Mouse (Mus musculus) adrenal gland, postnatal 10 days (tissue): Measurements from ENCODE around the gene Klf14. TPM values are rescaled to one million over a fixed set of nuclear protein-coding genes. Genes with fewer than 3 reads are reported as not detected.

Source experiments
- DNase-seq: peaks from one replicate; pipeline ENCODE4 v3.0.0; 2021; ENCODE audit warnings: mixed read lengths
- long read RNA-seq, 2 experiments: library from polyadenylated mRNA; stranded (forward); transcript quantifications; one replicate each; pipeline ENCODE4 v2.0.0; 2021
- total RNA-seq, 2 experiments: library from RNA; stranded (reverse); gene quantifications; 2 replicates each; pipeline ENCODE4 v1.2.3; 2021

The Klf14 gene
- total RNA-seq: under 1 TPM; 0.42 to 0.57 TPM
- long read RNA-seq, experiment 1: 0 reads
- long read RNA-seq, experiment 2: 0 reads

DNA sequence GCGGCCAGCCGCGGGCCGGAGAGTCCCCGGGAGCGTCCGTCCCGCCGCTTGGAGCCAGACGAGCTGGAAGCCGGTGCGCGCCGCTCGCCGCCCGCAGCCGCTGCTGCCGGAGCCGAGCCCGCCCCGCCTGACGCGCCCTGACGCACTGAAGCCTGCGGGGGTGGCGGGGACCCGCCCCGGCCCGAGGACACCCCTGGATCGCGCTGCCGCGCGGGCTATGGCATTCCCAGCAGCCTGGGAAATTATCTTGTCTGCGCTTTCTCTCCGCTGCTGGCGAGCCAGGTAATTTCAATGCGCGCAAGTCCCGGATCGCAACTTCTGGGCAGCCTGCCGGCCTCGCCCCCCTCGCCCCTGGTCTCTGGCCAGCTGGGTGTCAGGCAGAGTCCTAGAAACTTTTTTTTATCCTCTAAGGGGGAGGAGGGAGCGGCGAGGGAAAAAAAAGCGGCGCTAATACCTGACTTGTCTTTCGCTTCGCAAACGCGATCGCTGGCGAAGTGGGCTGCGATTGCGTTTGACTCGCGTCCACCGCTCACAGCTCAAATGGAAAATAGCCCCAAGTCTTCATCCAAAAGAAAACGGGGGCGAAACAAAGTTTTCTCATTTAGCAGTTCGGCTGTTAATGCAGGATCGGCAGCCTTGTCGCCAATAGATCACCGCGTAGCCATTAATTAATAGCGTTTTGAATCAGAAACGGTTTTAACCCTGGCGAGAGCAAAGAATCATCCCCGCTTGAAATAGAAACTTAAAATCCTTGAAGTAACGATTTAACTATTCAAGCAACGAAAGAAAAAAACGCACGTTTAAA, at the start of gene Klf14:
Klf14 (minus strand) TSS at position 343 of the 805 bp plus-strand sequence.
- peak; percentile 68 for DNase-seq

GRCm38 (mm10) chr6:31006111-31006600, 47.3 kb upstream of the Klf14 start:
- DNase-seq: no peak

DNA sequence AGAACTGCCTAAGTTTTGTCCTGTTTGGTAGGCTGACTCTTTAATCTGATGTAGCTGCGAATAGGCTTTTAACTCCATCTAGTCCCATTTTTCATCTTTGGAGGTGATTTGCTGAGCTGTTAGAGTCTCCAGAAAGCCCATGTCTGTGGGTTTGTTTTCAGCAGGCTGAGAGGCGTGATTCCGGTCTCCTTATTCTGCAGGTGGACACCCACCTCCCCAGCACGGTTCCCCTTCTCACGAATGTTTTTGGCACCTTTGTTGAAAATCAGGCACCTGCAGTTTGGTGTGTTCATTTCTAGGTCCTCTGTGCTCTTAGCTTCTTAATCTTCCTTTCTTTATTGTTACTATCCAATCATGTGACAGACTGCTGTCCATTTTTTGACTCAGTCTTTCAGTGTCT, 27.5 kb upstream of the Klf14 start:
- no peak for DNase-seq

DNA sequence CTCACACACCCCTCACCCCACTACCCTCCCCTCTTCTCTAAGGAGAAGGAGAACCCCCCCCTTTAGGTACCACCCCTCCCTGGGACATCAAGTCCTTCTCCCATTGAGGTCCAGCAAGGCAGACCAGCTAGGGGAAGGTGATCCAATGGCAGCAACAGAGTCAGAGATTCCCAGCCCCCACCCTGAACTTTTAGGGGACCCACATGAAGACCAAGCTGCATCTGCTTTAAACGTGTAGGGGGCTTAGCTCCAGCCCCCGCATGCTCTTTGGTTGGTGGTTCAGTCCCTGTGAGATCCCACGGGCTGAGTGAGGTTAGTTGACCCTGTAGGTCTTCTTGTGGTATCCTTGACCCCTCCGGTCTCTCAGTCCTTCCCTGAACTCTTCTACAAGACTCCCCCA, 24.1 kb upstream of the Klf14 start:
- no peak for DNase-seq

- DNase-seq: no peak
These were observed 23.6 kb upstream of the Klf14 start for GRCm38 (mm10) chr6:30982372-30982980.

GRCm38 (mm10) chr6:30981351-30981750, 22.5 kb upstream of the Klf14 start:
- DNase-seq: no peak

GRCm38 (mm10) chr6:30978615-30979014, 19.7 kb upstream of the Klf14 start:
- DNase-seq: no peak

GRCm38 (mm10) chr6:30972121-30972520, 13.2 kb upstream of the Klf14 start:
- DNase-seq: no peak

DNA sequence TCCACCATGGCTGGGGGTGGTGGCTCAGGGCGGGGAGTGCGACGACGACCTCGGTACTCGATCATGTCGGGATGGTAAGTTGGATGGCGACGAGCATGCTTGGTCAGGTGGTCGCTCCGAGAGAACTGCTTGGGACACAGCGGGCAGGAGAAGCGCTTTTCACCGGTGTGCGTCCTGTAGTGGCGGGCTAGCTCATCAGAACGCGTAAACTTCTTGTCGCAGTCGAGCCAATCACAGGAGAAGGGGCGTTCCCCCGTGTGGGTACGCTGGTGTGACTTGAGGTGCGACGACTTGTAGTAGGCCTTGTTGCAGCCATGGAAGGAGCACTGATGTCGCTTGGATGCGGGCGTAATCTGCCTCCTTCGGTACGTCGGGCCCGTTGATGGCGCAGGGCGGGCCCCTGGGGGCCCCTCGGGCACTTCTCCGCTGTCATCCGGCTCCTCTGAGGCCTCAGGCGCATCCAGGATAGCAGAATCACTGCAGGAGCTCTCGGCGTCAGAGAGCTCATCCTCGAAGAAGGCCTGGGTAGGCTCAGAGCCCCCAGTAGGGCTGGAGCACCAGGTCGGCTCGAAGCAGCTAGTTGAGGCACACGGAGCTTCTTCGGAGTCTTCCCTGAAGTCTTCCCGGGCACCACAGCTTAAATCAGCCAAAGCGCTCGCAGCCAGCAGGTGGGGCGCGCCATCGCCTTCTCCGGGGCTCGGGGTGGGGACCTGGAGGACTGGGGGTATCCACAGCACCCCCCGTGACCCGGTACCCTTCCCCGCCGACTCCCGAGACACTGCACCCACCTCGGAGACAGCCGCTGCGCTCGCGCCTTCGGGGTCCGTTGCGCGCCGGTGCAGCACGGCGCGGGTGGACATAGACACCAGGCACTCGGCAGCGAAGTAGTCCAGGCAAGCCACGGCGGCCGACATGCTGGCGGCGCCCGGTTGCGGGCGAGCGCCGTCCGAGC, 818 bp downstream of the Klf14 start:
- peak; percentile 43 for DNase-seq

GRCm38 (mm10) chr6:30939264-30939663, 19.6 kb downstream of the Klf14 start:
- DNase-seq: no peak

DNA sequence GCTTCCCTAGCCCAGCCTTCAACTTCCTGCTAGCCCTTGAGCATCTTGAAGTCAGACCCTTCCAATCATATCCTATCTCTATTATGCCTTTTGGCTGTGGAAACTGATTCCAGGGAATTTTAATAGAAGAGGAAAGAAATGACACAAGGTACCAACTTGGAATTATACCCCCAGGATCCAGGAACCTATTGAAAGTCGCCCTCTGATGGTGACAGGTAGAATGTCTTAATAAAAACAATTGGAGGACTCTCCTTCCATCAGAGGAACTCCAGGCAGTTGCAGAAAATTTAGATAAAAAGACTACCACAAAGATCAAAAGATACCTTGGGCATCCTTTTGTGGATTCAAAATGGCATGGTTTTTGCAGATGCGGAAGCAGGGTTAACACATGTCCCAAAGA, 36.1 kb downstream of the Klf14 start:
- DNase-seq: no peak

GRCm38 (mm10) chr6:30921826-30922225, 37.1 kb downstream of the Klf14 start:
- DNase-seq: no peak

DNA sequence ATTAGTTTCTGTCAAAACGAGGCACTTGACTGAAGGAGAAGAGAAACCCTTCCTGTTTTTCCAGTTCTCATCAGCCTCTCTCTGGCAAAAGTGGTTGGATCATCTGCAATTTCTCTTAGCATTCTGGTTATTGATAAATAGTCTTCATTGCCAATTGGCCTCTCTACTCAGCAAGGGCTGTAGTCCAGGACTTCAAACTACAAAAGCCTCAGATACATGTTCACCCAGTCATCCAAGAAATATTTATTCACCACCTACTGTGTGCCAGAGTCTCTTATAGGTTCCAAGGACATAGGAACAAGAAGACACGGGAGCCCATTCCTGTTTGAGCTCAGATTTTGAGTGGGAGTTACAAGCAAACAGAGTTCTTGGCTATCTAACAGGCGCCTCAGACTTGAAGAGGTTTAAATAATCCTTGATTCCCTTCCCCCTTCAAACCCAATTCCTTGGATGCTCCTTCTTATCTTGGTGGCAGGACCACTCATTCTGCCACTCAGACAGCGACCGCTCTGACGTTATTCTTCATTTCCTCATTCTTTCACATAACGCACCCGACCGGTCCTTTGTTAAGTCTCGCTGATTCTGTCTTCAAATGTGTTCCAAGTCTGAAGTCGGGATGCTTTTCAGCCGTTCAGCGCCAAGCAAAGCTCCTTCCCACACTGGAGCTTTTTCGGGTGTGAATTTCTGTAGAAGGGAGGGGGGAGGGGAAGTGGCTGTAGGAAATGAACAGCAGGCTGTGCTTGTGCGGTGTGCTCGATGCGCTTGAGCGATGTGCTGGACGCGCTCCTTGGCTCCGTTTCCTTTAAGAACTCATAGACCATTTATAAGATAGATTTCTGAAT, 37.8 kb downstream of the Klf14 start:
- peak; percentile 3 for DNase-seq

DNA sequence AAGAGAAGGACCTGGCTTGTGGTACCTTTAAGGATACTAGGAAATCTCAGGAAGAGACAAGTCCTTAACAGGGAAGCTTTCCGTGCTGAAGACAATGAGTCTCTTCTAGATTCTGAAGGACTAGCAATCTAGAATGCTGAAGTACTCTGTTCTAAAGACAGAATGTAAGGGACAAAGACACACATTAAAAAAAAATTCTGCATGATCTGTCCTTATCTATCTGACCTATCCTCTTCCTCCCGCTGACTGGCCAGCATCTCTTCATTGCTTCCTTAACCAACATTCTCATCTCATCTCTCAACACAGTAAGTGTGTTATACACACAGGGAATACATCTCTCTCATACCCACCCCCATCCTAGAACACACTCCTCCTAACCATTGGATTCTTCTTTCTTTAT, 43.4 kb downstream of the Klf14 start, which contains the start of gene Tsga13:
Tsga13 (minus strand) TSS at position 101 of the 400 bp plus-strand sequence.
- DNase-seq: no peak

GRCm38 (mm10) chr6:30907970-30908369, 50.9 kb downstream of the Klf14 start:
- DNase-seq: no peak

Other genes starting within 250 kb of the Klf14 start
- gene Mest, start 235.5 kb downstream of the Klf14 start, total RNA-seq: 100 to 1,000 TPM; 149 to 191 TPM
- 10 to 100 TPM; 55.2 to 59.8 TPM for gene Copg2, start 62.3 kb downstream of the Klf14 start, total RNA-seq
- under 1 TPM in 1 of 2 experiments, not detected in 1; 0.33 TPM for gene Tsga13, start 43.5 kb downstream of the Klf14 start, total RNA-seq